Mouse (Mus musculus) hindbrain, postnatal 0 days (tissue): ENCODE results near the gene Nln. TPM values are rescaled to one million over a fixed set of nuclear protein-coding genes. Genes with fewer than 3 reads are reported as not detected.
A peak's percentile ranks its signal among the peaks of the same experiment; 100 is the strongest.

Experiments used
- ATAC-seq: fragments of 200-750 bp; cut with Nextera tagmentation; 2 replicates; pipeline ENCODE4 v1.8.0; 2017; ENCODE audit warnings: mild to moderate bottlenecking, moderate TSS enrichment, moderate library complexity
- DNase-seq: peaks from one replicate; pipeline ENCODE4 v3.0.0-alpha.2; 2015; ENCODE audit warnings: low spot score
- H3K27ac ChIP-seq: fragments of 300-500 bp; sonication (generic); 2 replicates; pipeline ENCODE4 v1.5.1; 2014; ENCODE audit warnings: mild to moderate bottlenecking
- H3K27me3 ChIP-seq: fragments of 300-500 bp; sonication (generic); 2 replicates; pipeline ENCODE4 v1.6.1; 2014; ENCODE audit warnings: low read length, mixed read lengths; ENCODE audit not compliant: insufficient read depth
- H3K36me3 ChIP-seq: fragments of 300-500 bp; sonication (generic); 2 replicates; pipeline ENCODE4 v1.6.1; 2014; ENCODE audit warnings: low read length, mixed read lengths; ENCODE audit not compliant: insufficient read depth
- H3K4me1 ChIP-seq: fragments of 300-500 bp; sonication (generic); 2 replicates; pipeline ENCODE4 v1.6.1; 2014; ENCODE audit warnings: antibody characterized with exemption, low read length, mixed read lengths; ENCODE audit not compliant: insufficient read depth
- H3K4me2 ChIP-seq: fragments of 300-500 bp; sonication (generic); 2 replicates; pipeline ENCODE4 v1.6.1; 2014; ENCODE audit warnings: low read depth, mild to moderate bottlenecking, low read length, moderate library complexity, mixed read lengths
- H3K4me3 ChIP-seq: fragments of 300-500 bp; sonication (generic); 2 replicates; pipeline ENCODE4 v1.5.1; 2014; ENCODE audit warnings: low read length
- H3K9ac ChIP-seq: fragments of 300-500 bp; sonication (generic); replicated peaks from 2 replicates; pipeline ENCODE4 v1.6.1; 2014; ENCODE audit warnings: mild to moderate bottlenecking, low read length, moderate library complexity, mixed read lengths
- H3K9me3 ChIP-seq: fragments of 300-500 bp; sonication (generic); 2 replicates; pipeline ENCODE4 v1.6.1; 2016; ENCODE audit warnings: low read length, mixed read lengths
- CTCF ChIP-seq: IDR thresholded peaks from 2 replicates; pipeline ENCODE4 v1.5.1; 2016; ENCODE audit warnings: antibody characterized with exemption, control low read depth, low read depth
- WGBS: fragments of 180-500 bp; shearing (Covaris S2); extraction: QIAGEN DNeasy Blood & Tissue Kit; methylation state at CpG from one replicate; pipeline ENCODE4 v1.1.7; 2014; 5-methylcytosine and 5-hydroxymethylcytosine counted together
- polyA plus RNA-seq: library from polyadenylated mRNA; unstranded; fragments of >200 nt; fragmentation: Nextera tagmentation; extraction: Ambion mirVana; gene quantifications from 2 replicates; pipeline ENCODE4 v1.2.1, GENCODE M21; 2015
- total RNA-seq: library from RNA; depleted of rRNA; stranded (reverse); fragments of >200 nt; gene quantifications from 2 replicates; pipeline ENCODE4 v1.2.3, GENCODE M21; 2014

The Nln gene
- total and polyA plus RNA-seq, 2 experiments from 2014 or later: 53.7 to 67.3 TPM

GRCm38 (mm10) chr13:104100416-104100815 lies 9.0 kb downstream of the Nln start:
- 89% methylated on average over 4 of the region's 4 CpGs for WGBS
- no peak for DNase-seq

GRCm38 (mm10) chr13:104097190-104097589 lies 12.2 kb downstream of the Nln start:
- Histone ChIP-seq H3K9me3 (no peaks in the 10 kb centered on the region), H3K27me3 (no peaks in the 10 kb centered on the region), H3K4me2 (no peak overlapping the region), H3K27ac (no peak overlapping the region), H3K4me3 (no peak overlapping the region), H3K36me3 (no peaks in the 10 kb centered on the region), H3K9ac (no peak overlapping the region), H3K4me1 (no peaks in the 10 kb centered on the region)
- no peak for DNase-seq
- no peak for TF ChIP-seq CTCF
- WGBS: 96% methylated on average over 7 of the region's 7 CpGs
- no peak for ATAC-seq

More at GRCm38 (mm10) chr13:104100416-104100815, 9.0 kb downstream of the Nln start:
- no peak for ATAC-seq
- H3K9me3 ChIP-seq: 0 out of 2 replicates have a peak, but pooled peaks cover 2% of the 10 kb centered on the region
- H3K27me3 ChIP-seq: no peaks in the 10 kb centered on the region
- no peak overlapping the region for H3K4me3 ChIP-seq
- H3K4me2 ChIP-seq: no peak overlapping the region
- H3K9ac ChIP-seq: no peak overlapping the region
- no peak overlapping the region for H3K27ac ChIP-seq
- peak; percentile 3; the same call in 1 of the 2 replicates for TF ChIP-seq CTCF
- no peaks in the 10 kb centered on the region for H3K36me3 ChIP-seq
- no peaks in the 10 kb centered on the region for H3K4me1 ChIP-seq

GRCm38 (mm10) chr13:104095955-104096354 lies 13.5 kb downstream of the Nln start:
- no peaks in the 10 kb centered on the region for H3K27me3 ChIP-seq
- H3K9me3 ChIP-seq: no peaks in the 10 kb centered on the region
- no peak for TF ChIP-seq CTCF
- H3K36me3 ChIP-seq: no peaks in the 10 kb centered on the region
- no peaks in the 10 kb centered on the region for H3K4me1 ChIP-seq
- ATAC-seq (no peak), DNase-seq (no peak)
- H3K27ac ChIP-seq: no peak overlapping the region
- no peak overlapping the region for H3K4me3 ChIP-seq
- H3K9ac ChIP-seq: no peak overlapping the region
- H3K4me2 ChIP-seq: no peak overlapping the region
- 63% methylated on average over 7 of the region's 7 CpGs for WGBS

- 83% methylated on average over 11 of the region's 11 CpGs for WGBS
- Histone ChIP-seq H3K27ac (no peak overlapping the region), H3K27me3 (no peaks in the 10 kb centered on the region), H3K4me1 (no peaks in the 10 kb centered on the region), H3K9ac (no peak overlapping the region), H3K4me2 (no peak overlapping the region), H3K4me3 (no peak overlapping the region), H3K9me3 (no peaks in the 10 kb centered on the region), H3K36me3 (no peaks in the 10 kb centered on the region)
- DNase-seq (no peak), ATAC-seq (no peak)
- TF ChIP-seq CTCF: no peak
Measured at GRCm38 (mm10) chr13:104094531-104095385, 14.7 kb downstream of the Nln start.

GRCm38 (mm10) chr13:104091734-104092133 lies 17.7 kb downstream of the Nln start:
- no peaks in the 10 kb centered on the region for H3K27me3 ChIP-seq
- H3K27ac ChIP-seq: no peak overlapping the region
- no peaks in the 10 kb centered on the region for H3K36me3 ChIP-seq
- no peak overlapping the region for H3K4me2 ChIP-seq
- DNase-seq: no peak
- H3K9ac ChIP-seq: no peak overlapping the region
- no peak for TF ChIP-seq CTCF
- H3K9me3 ChIP-seq: no peaks in the 10 kb centered on the region
- ATAC-seq: no peak
- H3K4me1 ChIP-seq: no peaks in the 10 kb centered on the region
- no peak overlapping the region for H3K4me3 ChIP-seq
- WGBS: 9% methylated on average over 1 of the region's 1 CpGs

- ATAC-seq: peak; percentile 77
- peak; percentile 84 for TF ChIP-seq CTCF
Measured at GRCm38 (mm10) chr13:104089387-104089786, 20.0 kb downstream of the Nln start.

GRCm38 (mm10) chr13:104084600-104084999 lies 24.8 kb downstream of the Nln start:
- Histone ChIP-seq H3K4me3 (no peak overlapping the region), H3K9me3 (no peaks in the 10 kb centered on the region), H3K4me2 (no peak overlapping the region), H3K27ac (no peak overlapping the region), H3K36me3 (no peaks in the 10 kb centered on the region), H3K27me3 (no peaks in the 10 kb centered on the region), H3K4me1 (no peaks in the 10 kb centered on the region), H3K9ac (no peak overlapping the region)
- no peak for TF ChIP-seq CTCF
- WGBS: 86% methylated on average over 2 of the region's 2 CpGs
- no peak for ATAC-seq
- DNase-seq: no peak

More at GRCm38 (mm10) chr13:104089387-104089786, 20.0 kb downstream of the Nln start:
- Histone ChIP-seq H3K4me1 (no peaks in the 10 kb centered on the region), H3K4me3 (no peak overlapping the region), H3K9ac (no peak overlapping the region), H3K9me3 (no peaks in the 10 kb centered on the region), H3K36me3 (no peaks in the 10 kb centered on the region), H3K27me3 (no peaks in the 10 kb centered on the region), H3K4me2 (no peak overlapping the region), H3K27ac (no peak overlapping the region)
- WGBS: 27% methylated on average over 1 of the region's 1 CpGs
- DNase-seq: peak; percentile 55
